Mouse (Mus musculus): Measurements from ENCODE around the gene Tmem59.

The Tmem59 gene

DNA sequence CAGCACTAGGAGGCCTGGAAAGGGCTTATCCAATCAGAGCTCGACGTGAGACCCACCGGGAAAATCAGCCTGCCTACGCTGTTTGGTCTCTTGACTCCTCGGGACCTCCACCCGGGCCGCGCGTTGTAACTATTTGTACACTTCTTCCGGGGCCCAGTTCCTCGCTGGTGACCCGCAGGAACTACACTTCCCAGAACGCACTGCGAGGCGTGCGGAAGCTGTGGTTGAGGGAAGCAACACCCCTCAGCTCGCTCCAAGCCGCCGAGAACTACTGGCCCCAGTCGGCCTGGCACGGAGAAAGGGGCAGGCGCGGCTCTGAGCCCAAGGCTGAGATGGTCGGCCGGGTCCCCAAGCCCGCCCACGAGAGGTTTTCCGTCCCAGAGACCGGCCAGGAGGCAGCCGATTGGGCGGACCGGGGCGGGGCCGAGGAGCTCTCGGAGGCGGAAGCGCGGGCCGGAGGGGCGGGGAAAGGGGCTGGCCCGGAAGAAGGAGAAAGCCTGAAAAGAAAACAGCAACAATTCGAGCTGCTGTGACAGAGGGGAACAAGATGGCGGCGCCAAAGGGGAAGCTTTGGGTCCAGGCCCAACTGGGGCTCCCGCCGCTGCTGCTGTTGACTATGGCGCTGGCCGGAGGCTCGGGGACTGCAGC, at the start of gene Tmem59:
Gene Tmem59 (plus strand): TSS at position 218 of the 648 bp plus-strand sequence.
- DNase-seq (ENCODE audit: low read depth, low spot score) = peak; percentile 90

GRCm38 (mm10) chr4:107129373-107129772, 48.8 kb upstream of the Tmem59 start:
- no peak for DNase-seq (ENCODE audit: low read depth, low spot score)

DNA sequence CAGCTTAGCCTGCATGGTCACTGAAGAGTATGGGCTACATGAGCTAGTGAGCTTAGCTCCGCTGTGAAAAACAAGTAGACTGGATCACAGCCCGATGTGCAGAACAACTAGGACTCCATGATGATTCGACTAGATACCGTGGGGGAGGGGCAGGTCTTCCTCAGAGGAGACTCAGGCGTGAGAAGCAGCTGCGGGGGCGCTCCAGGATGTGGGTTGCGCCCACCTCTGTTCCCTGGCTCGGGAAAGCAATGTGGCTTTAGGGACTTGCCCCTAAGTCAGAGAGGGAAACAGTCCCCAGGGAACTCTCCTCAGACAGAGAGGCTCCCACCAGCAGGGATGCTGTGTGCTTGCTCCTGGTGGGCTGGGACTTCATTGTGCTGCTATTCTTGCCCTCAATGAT, 47.7 kb upstream of the Tmem59 start:
- DNase-seq (ENCODE audit: low read depth, low spot score) = no peak

- DNase-seq (ENCODE audit: low read depth, low spot score) = no peak
Observed at GRCm38 (mm10) chr4:107134891-107135290, 43.3 kb upstream of the Tmem59 start.

GRCm38 (mm10) chr4:107135663-107136062, 42.5 kb upstream of the Tmem59 start:
- no peak for DNase-seq (ENCODE audit: low read depth, low spot score)

DNA sequence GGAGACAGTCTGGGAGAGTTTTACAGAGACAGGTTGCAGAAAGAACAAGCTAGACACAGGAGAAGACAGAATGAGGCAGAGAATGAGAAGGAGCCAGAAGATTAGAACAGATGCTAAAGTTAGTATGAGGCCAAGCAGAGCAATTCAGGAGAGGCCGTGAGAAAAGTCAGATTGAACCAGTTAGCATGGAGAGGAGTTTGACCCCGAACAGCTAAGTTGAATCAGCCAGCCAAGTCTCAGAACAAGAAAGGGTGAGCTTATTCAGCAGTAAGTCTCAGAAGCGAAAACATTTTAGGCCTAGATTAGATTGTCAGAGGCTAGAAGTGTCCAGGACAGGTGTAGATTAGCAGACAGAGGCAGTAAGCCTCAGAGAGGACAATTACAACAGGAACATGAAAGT, 41.7 kb upstream of the Tmem59 start:
- no peak for DNase-seq (ENCODE audit: low read depth, low spot score)

- DNase-seq (ENCODE audit: low read depth, low spot score) = no peak
Observed at GRCm38 (mm10) chr4:107138948-107139835, 39.0 kb upstream of the Tmem59 start.

GRCm38 (mm10) chr4:107139836-107140631, 38.2 kb upstream of the Tmem59 start:
- no peak for DNase-seq (ENCODE audit: low read depth, low spot score)

DNA sequence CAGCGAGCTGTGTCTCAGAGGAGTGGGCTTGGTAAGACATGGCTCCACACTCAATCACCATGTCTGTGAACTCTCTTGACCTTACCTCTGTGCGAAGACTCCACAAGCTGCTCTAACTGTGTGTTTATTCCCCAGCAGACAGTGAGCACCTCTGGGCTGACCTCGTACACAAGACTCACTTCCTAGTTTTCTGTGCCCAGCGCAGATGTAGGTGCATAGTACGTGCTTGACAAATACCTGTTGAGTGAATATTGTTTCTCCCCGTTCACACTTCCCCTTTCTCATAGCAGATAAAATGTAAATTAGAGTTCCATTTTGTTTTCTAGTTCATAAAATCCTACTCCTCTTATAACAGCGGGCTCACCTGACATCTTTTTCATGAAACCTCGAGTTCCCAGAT, 34.7 kb upstream of the Tmem59 start:
- DNase-seq (ENCODE audit: low read depth, low spot score) = no peak

DNA sequence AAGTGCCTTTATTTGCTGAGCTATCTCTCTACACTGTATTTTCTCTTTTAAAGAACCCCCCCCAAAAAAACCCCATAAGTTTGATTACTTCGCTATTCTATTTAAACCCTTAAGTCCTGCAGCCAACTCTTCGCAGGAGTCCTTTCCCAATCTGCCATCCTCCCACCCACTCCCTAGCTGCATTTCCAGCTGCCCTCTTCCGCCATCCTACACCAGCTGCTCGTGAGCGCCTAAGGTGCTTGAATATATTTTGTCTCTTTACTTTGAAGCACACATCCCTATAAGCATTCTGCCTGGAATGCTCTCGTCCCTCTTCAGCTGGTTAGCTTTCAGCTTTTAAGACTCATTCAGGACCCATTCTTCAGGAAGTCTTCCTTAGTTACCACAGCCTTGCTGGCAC, 27.2 kb upstream of the Tmem59 start:
- DNase-seq (ENCODE audit: low read depth, low spot score) = no peak

DNA sequence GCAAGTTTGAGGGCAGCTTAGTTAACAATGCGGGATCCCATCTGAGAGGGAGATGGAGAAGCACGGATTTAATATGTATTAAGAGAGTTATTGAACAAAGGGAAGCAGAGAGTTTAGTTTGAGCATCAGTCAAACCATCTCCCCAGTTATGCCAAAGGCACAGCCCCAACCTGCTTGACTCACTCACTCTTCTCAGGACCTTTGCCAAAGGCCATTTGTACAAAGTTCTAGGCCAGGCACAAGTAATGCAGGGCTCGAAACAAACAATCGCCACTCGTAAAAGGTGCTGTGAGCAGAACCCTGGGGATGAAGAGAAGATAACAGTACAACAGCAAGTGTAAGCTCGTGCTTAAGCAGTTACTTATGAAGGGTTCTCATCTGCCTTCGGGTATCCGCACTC, 25.6 kb upstream of the Tmem59 start:
- DNase-seq (ENCODE audit: low read depth, low spot score) = no peak

DNA sequence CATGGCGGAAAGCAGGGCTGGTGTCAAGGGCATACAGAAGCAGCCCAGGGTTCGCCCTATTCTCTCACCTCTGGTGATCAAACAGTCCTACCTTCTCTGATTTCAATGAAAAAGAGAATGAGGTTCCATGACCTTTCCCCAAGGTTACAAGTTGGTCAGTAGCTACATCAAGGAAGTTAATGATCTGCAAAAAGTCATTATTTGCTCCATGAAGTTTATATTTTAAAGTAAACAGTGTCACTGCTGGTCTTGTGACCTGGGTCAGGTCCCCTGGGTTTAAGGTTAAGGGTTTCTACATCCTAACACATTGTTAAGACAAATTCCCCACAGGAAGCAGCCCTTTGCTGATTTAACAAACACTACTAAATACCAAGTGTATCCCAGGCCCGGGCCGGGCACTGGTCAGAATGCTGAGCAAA, 21.2 kb upstream of the Tmem59 start:
- DNase-seq (ENCODE audit: low read depth, low spot score) = no peak

- no peak for DNase-seq (ENCODE audit: low read depth, low spot score)
Observed at GRCm38 (mm10) chr4:107159166-107159773, 18.9 kb upstream of the Tmem59 start.

DNA sequence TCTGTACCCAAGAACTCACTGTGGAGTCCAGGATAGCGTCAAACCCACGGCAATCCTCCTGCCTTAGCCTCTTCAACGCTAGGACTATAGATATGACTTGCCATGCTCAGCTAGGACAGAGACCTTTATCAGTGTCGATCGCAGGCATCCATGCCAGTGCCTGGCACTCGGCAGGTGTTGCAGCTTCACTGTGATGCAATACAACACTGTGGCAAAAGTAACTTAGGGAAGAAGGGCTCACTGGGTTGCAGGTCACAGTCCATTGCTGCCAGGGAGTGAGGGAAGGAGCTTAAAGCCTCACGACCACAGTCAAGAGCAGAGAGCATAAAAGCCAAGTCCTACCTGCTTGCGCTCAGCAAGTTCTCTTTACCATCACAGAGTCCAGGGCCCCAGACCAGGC, 18.0 kb upstream of the Tmem59 start:
- no peak for DNase-seq (ENCODE audit: low read depth, low spot score)

DNA sequence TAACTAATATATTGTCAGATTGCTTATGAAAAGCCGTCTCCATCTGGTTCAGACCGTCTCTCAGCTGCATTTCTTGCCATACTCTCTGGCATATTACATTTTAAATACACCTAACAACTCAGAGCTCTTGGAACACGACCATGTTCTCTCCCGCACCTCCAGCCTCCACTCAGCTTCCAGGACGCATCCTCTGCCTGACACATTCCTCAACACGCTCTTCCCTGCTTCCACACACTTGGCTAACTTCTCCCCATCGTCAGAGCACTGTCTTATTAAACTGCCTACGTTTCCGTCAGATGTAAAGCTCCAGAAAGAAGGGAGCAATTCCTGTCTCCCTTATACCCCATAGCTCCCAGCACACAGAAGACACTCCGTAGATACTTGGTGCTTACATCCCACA, 14.9 kb upstream of the Tmem59 start:
- DNase-seq (ENCODE audit: low read depth, low spot score) = no peak

DNA sequence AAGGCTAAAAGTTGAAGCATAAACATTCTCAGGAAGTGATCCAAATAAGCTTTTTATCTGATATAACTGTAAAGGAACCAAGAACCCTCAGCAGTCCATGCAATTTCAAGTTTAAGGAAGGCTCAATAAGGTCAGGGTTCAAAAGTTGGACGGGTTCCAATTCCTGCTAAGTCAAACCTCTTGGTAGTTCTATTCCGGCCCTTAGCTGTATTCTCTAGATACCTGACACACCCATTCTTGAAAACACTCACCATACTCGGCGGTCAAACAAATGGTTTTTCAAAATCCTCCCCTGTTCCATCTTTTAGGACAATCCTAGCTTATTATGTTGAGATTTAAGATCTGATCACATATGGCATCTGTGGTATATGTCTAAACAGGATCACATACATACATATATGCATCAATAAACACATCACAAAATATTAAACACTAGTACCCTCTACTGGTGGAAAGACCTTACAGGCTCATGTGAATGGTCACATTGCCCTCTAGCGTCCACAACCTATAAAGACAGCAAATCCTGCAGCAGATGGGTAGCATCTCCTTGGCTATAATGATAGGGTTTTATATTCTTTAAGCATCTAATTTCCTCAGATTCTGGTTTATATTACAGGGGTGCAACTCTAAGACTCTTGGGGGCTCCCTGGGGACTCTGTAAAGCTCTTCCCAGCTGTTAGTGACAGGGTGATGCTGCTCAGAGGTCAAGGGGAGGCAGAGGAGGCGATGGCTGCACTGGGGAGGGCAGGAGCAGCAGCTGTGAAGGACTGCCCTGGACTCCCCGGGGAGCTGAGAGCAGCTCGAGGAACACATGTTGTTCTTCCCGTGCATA, 14.2 kb upstream of the Tmem59 start:
- DNase-seq (ENCODE audit: low read depth, low spot score) = peak; percentile 78

GRCm38 (mm10) chr4:107166700-107167099, 11.5 kb upstream of the Tmem59 start:
- no peak for DNase-seq (ENCODE audit: low read depth, low spot score)

- no peak for DNase-seq (ENCODE audit: low read depth, low spot score)
Observed at GRCm38 (mm10) chr4:107167798-107168197, 10.4 kb upstream of the Tmem59 start.

DNA sequence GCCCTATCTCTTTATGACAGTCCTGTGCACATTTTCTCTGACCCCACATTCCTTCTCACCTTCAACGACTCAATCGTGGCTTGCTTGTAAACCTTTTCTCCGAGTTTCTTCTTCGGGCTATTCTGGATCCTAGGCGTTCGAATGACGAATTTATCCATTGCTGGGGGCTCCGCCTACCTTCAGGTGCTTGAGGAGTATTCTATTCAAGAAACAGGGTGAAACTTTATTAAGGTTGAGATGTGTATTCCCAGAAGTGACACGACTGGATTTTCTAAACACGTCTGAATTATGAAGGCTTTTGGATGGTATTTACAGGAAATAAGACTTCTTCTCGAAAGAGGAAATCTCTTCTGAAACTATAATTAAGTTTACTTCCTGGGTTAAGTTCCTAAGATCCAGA, 693 bp upstream of the Tmem59 start:
- no peak for DNase-seq (ENCODE audit: low read depth, low spot score)

GRCm38 (mm10) chr4:107178830-107179490, 761 bp downstream of the Tmem59 start, which contains the start of gene Tceanc2:
Gene Tceanc2, minus strand, starts transcription at chr4:107179116.
- DNase-seq (ENCODE audit: low read depth, low spot score) = no peak
